Mouse (Mus musculus) gonadal fat pad, adult 2 months (tissue): ENCODE results near the gene Gm17387. TPM values are rescaled to one million over a fixed set of nuclear protein-coding genes. Genes with fewer than 3 reads are reported as not detected.

ENCODE experiments used
- DNase-seq: peaks from one replicate; pipeline ENCODE4 v3.0.0-alpha.2; 2012; ENCODE audit warnings: low read depth
- polyA plus RNA-seq: library from polyadenylated mRNA; depleted of rRNA; stranded (reverse); fragments of >200 nt; gene quantifications from 2 replicates; pipeline ENCODE4 v1.2.3, GENCODE M21; 2012; rRNA removed

Gm17387 gene
- not detected in 2 replicates for polyA plus RNA-seq

GRCm38 (mm10) chr7:141028831-141029230, at the start of gene Gm17387:
Gene Gm17387 (plus strand): TSS chr7:141029131.
- DNase-seq, result no peak

- DNase-seq, result no peak
Measured at GRCm38 (mm10) chr7:140981704-140982103, 47.2 kb upstream of the Gm17387 start.

GRCm38 (mm10) chr7:140982971-140983370, 46.0 kb upstream of the Gm17387 start:
- DNase-seq, result no peak

- no peak for DNase-seq
Measured at GRCm38 (mm10) chr7:140987182-140988138, 41.5 kb upstream of the Gm17387 start.

- peak; percentile 72 for DNase-seq
Measured at GRCm38 (mm10) chr7:140989022-140989421, 39.9 kb upstream of the Gm17387 start.

GRCm38 (mm10) chr7:140990185-140990584, 38.7 kb upstream of the Gm17387 start:
- DNase-seq, result no peak

- no peak for DNase-seq
Measured at GRCm38 (mm10) chr7:140990622-140991021, 38.3 kb upstream of the Gm17387 start.

GRCm38 (mm10) chr7:140991117-140991689, 37.7 kb upstream of the Gm17387 start:
- no peak for DNase-seq

GRCm38 (mm10) chr7:140997817-140998216, 31.1 kb upstream of the Gm17387 start:
- DNase-seq, result no peak

GRCm38 (mm10) chr7:140998853-140999700, 29.9 kb upstream of the Gm17387 start:
- no peak for DNase-seq

GRCm38 (mm10) chr7:141000881-141001708, 27.8 kb upstream of the Gm17387 start:
- DNase-seq, result no peak

GRCm38 (mm10) chr7:141003248-141004010, 25.5 kb upstream of the Gm17387 start:
- peak; percentile 81 for DNase-seq

- no peak for DNase-seq
Measured at GRCm38 (mm10) chr7:141006446-141006845, 22.5 kb upstream of the Gm17387 start.

GRCm38 (mm10) chr7:141006914-141007313, 22.0 kb upstream of the Gm17387 start:
- DNase-seq, result peak; percentile 83

GRCm38 (mm10) chr7:141008312-141008761, 20.6 kb upstream of the Gm17387 start:
- DNase-seq, result peak; percentile 74

- DNase-seq, result no peak
Measured at GRCm38 (mm10) chr7:141008938-141009660, 19.8 kb upstream of the Gm17387 start.

- DNase-seq, result no peak
Measured at GRCm38 (mm10) chr7:141009665-141010064, 19.3 kb upstream of the Gm17387 start.

- no peak for DNase-seq
Measured at GRCm38 (mm10) chr7:141010593-141010992, 18.3 kb upstream of the Gm17387 start, which contains the start of gene Ifitm3. Gene Ifitm3 (minus strand): TSS chr7:141010770.

- DNase-seq, result no peak
Measured at GRCm38 (mm10) chr7:141011238-141011770, 17.6 kb upstream of the Gm17387 start.
